Mouse (Mus musculus): Measurements from ENCODE around the gene Smarcc2. TPM values are rescaled to one million over a fixed set of nuclear protein-coding genes. Genes with fewer than 3 reads are reported as not detected.

The Smarcc2 gene
- polyA plus RNA-seq, 1 experiment from 2014 or later = 105 TPM

GRCm38 (mm10) chr10:128535624-128536265 lies 76.7 kb downstream of the Smarcc2 start:
- peak overlapping the region; percentile 26; the same call in 1 of the 2 replicates for H3K27ac ChIP-seq
- WGBS = 76% methylated on average over 4 of the region's 4 CpGs

GRCm38 (mm10) chr10:128536266-128536940 lies 77.4 kb downstream of the Smarcc2 start:
- Histone ChIP-seq H3K9me3 (no peaks in the 10 kb centered on the region), H3K4me2 (peak overlapping the region; percentile 48), H3K27me3 (no peaks in the 10 kb centered on the region), H3K4me3 (replicated peaks) (peak overlapping the region; percentile 13; the same call in 1 of the 2 replicates), H3K4me1 (replicated peaks) (0 out of 2 replicates have a peak, but pooled peaks cover 3% of the 10 kb centered on the region), H3K36me3 (peaks cover 5% of the 10 kb centered on the region; the same call in 1 of the 2 replicates), H3K27ac (peak overlapping the region; percentile 56; the same call in 1 of the 2 replicates), H3K9ac (replicated peaks) (no peak overlapping the region)
- 15% methylated on average over 18 of the region's 18 CpGs for WGBS
- ATAC-seq (ENCODE audit: insufficient number of reproducible peaks, insufficient read depth, low FRiP score, low TSS enrichment, low read depth) = peak; percentile 78

More at GRCm38 (mm10) chr10:128535624-128536265, 76.7 kb downstream of the Smarcc2 start:
- H3K27me3 ChIP-seq = no peaks in the 10 kb centered on the region
- no peaks in the 10 kb centered on the region for H3K9me3 ChIP-seq
- H3K4me1 ChIP-seq (replicated peaks) = 0 out of 2 replicates have a peak, but pooled peaks cover 3% of the 10 kb centered on the region
- no peaks in the 10 kb centered on the region for H3K36me3 ChIP-seq
- H3K4me2 ChIP-seq = peak overlapping the region; percentile 48
- peak overlapping the region; percentile 13; the same call in 1 of the 2 replicates for H3K4me3 ChIP-seq (replicated peaks)
- peak; percentile 27; the same call in 1 of the 2 replicates for ATAC-seq (ENCODE audit: insufficient number of reproducible peaks, insufficient read depth, low FRiP score, low TSS enrichment, low read depth)
- no peak overlapping the region for H3K9ac ChIP-seq (replicated peaks)

- H3K36me3 ChIP-seq = peaks cover 21% of the 10 kb centered on the region
- WGBS = 91% methylated on average over 1 of the region's 1 CpGs
- 0 out of 2 replicates have a peak, but pooled peaks cover 3% of the 10 kb centered on the region for H3K4me1 ChIP-seq (replicated peaks)
Measured at GRCm38 (mm10) chr10:128538340-128538870, 79.4 kb downstream of the Smarcc2 start.

More at GRCm38 (mm10) chr10:128538340-128538870, 79.4 kb downstream of the Smarcc2 start:
- Histone ChIP-seq H3K4me2 (no peak overlapping the region), H3K4me3 (replicated peaks) (no peak overlapping the region), H3K27me3 (no peaks in the 10 kb centered on the region), H3K9me3 (no peaks in the 10 kb centered on the region), H3K27ac (no peak overlapping the region), H3K9ac (replicated peaks) (no peak overlapping the region)
- ATAC-seq (ENCODE audit: insufficient number of reproducible peaks, insufficient read depth, low FRiP score, low TSS enrichment, low read depth) = no peak

Small RNA genes lying within 50 kb of the gene (microRNA-seq; reads per million reads assigned to microRNA genes)
- not detected for gene Mir6916
- gene Mir8105 = 0.93 reads per million

Other genes starting within 250 kb of the Smarcc2 start
- 31.0 and 32.4 TPM in 2 replicates for gene Spryd4, start 247.4 kb upstream of the Smarcc2 start, polyA plus RNA-seq (2016; fragmentation: Nextera tagmentation; extraction: Ambion mirVana)
- gene Mip, start 233.4 kb upstream of the Smarcc2 start, polyA plus RNA-seq (2016; fragmentation: Nextera tagmentation; extraction: Ambion mirVana) = 0.38 and 0.44 TPM in 2 replicates
- gene Timeless, start 227.2 kb upstream of the Smarcc2 start, polyA plus RNA-seq (2016; fragmentation: Nextera tagmentation; extraction: Ambion mirVana) = 103 and 108 TPM in 2 replicates
- gene Apon, start 205.2 kb upstream of the Smarcc2 start, polyA plus RNA-seq (2016; fragmentation: Nextera tagmentation; extraction: Ambion mirVana) = 0.68 and 1.0 TPM in 2 replicates
- gene Apof, start 190.6 kb upstream of the Smarcc2 start, polyA plus RNA-seq (2016; fragmentation: Nextera tagmentation; extraction: Ambion mirVana) = not detected in 2 replicates
- 17.1 and 17.6 TPM in 2 replicates for gene Stat2, start 188.7 kb upstream of the Smarcc2 start, polyA plus RNA-seq (2016; fragmentation: Nextera tagmentation; extraction: Ambion mirVana)
- 0.20 TPM in 2 replicates for gene Il23a, start 160.5 kb upstream of the Smarcc2 start, polyA plus RNA-seq (2016; fragmentation: Nextera tagmentation; extraction: Ambion mirVana)
- gene Pan2, start 155.9 kb upstream of the Smarcc2 start, polyA plus RNA-seq (2016; fragmentation: Nextera tagmentation; extraction: Ambion mirVana) = 42.3 and 42.5 TPM in 2 replicates
- gene Cnpy2, start 136.8 kb upstream of the Smarcc2 start, polyA plus RNA-seq (2016; fragmentation: Nextera tagmentation; extraction: Ambion mirVana) = 351 and 359 TPM in 2 replicates
- 178 and 181 TPM in 2 replicates for gene Cs, start 121.5 kb upstream of the Smarcc2 start, polyA plus RNA-seq (2016; fragmentation: Nextera tagmentation; extraction: Ambion mirVana)
- gene Coq10a, start 90.3 kb upstream of the Smarcc2 start, polyA plus RNA-seq (2016; fragmentation: Nextera tagmentation; extraction: Ambion mirVana) = 15.5 and 15.8 TPM in 2 replicates
- 13.5 and 14.8 TPM in 2 replicates for gene Ankrd52, start 82.1 kb upstream of the Smarcc2 start, polyA plus RNA-seq (2016; fragmentation: Nextera tagmentation; extraction: Ambion mirVana)
- not detected in 2 replicates for gene Slc39a5, start 58.0 kb upstream of the Smarcc2 start, polyA plus RNA-seq (2016; fragmentation: Nextera tagmentation; extraction: Ambion mirVana)
- gene Nabp2, start 47.8 kb upstream of the Smarcc2 start, polyA plus RNA-seq (2016; fragmentation: Nextera tagmentation; extraction: Ambion mirVana) = 65.1 and 65.2 TPM in 2 replicates
- 42.5 TPM in 2 replicates for gene Rnf41, start 47.6 kb upstream of the Smarcc2 start, polyA plus RNA-seq (2016; fragmentation: Nextera tagmentation; extraction: Ambion mirVana)
- 827 and 868 TPM in 2 replicates for gene Myl6, start 34.9 kb downstream of the Smarcc2 start, polyA plus RNA-seq (2016; fragmentation: Nextera tagmentation; extraction: Ambion mirVana)
- gene Myl6b, start 39.4 kb downstream of the Smarcc2 start, polyA plus RNA-seq (2016; fragmentation: Nextera tagmentation; extraction: Ambion mirVana) = 3.2 and 3.4 TPM in 2 replicates
- 18.5 and 19.9 TPM in 2 replicates for gene Esyt1, start 66.6 kb downstream of the Smarcc2 start, polyA plus RNA-seq (2016; fragmentation: Nextera tagmentation; extraction: Ambion mirVana)
- gene Zc3h10, start 88.5 kb downstream of the Smarcc2 start, polyA plus RNA-seq (2016; fragmentation: Nextera tagmentation; extraction: Ambion mirVana) = 18.1 and 21.4 TPM in 2 replicates
- gene Rpl41, start 90.1 kb downstream of the Smarcc2 start, polyA plus RNA-seq (2016; fragmentation: Nextera tagmentation; extraction: Ambion mirVana) = 3,599 and 3,605 TPM in 2 replicates
- 199 and 206 TPM in 2 replicates for gene Pa2g4, start 106.7 kb downstream of the Smarcc2 start, polyA plus RNA-seq (2016; fragmentation: Nextera tagmentation; extraction: Ambion mirVana)
- 15.4 and 16.6 TPM in 2 replicates for gene Erbb3, start 130.4 kb downstream of the Smarcc2 start, polyA plus RNA-seq (2016; fragmentation: Nextera tagmentation; extraction: Ambion mirVana)
- 753 and 757 TPM in 2 replicates for gene Rps26, start 167.5 kb downstream of the Smarcc2 start, polyA plus RNA-seq (2016; fragmentation: Nextera tagmentation; extraction: Ambion mirVana)
- 3.4 and 4.0 TPM in 2 replicates for gene Ikzf4, start 186.7 kb downstream of the Smarcc2 start, polyA plus RNA-seq (2016; fragmentation: Nextera tagmentation; extraction: Ambion mirVana)
- 14.7 and 16.7 TPM in 2 replicates for gene Suox, start 214.8 kb downstream of the Smarcc2 start, polyA plus RNA-seq (2016; fragmentation: Nextera tagmentation; extraction: Ambion mirVana)
- gene Rab5b, start 237.0 kb downstream of the Smarcc2 start, polyA plus RNA-seq (2016; fragmentation: Nextera tagmentation; extraction: Ambion mirVana) = 72.7 and 78.2 TPM in 2 replicates
- gene Pmel, start 244.9 kb downstream of the Smarcc2 start, polyA plus RNA-seq (2016; fragmentation: Nextera tagmentation; extraction: Ambion mirVana) = 0.71 and 1.2 TPM in 2 replicates
- gene Cdk2, start 245.8 kb downstream of the Smarcc2 start, polyA plus RNA-seq (2016; fragmentation: Nextera tagmentation; extraction: Ambion mirVana) = 147 and 161 TPM in 2 replicates

All from limb, embryonic 12.5 days (tissue).